Mouse (Mus musculus) heart, embryonic 11.5 days (tissue): ENCODE data around the gene Csrnp3. TPM values are rescaled to one million over a fixed set of nuclear protein-coding genes. Genes with fewer than 3 reads are reported as not detected.

Source experiments
- ATAC-seq: fragments of 200-750 bp; cut with Nextera tagmentation; replicated peaks from 2 replicates; pipeline ENCODE4 v1.8.0; 2017; ENCODE audit warnings: moderate library complexity; ENCODE audit not compliant: insufficient number of reproducible peaks, low FRiP score, low TSS enrichment
- H3K27ac ChIP-seq: fragments of 300-500 bp; sonication (generic); 2 replicates; pipeline ENCODE4 v1.5.1; 2014; ENCODE audit warnings: mild to moderate bottlenecking, low read depth, low read length
- H3K27me3 ChIP-seq: fragments of 300-500 bp; sonication (generic); 2 replicates; pipeline ENCODE4 v1.6.1; 2014; ENCODE audit warnings: mild to moderate bottlenecking, low read length, mixed read lengths; ENCODE audit not compliant: control insufficient read depth, insufficient read depth
- H3K36me3 ChIP-seq: fragments of 300-500 bp; sonication (generic); 2 replicates; pipeline ENCODE4 v1.6.1; 2014; ENCODE audit warnings: mild to moderate bottlenecking, low read length, moderate library complexity, mixed read lengths; ENCODE audit not compliant: control insufficient read depth, insufficient read depth
- H3K4me1 ChIP-seq: fragments of 300-500 bp; sonication (generic); 2 replicates; pipeline ENCODE4 v1.6.1; 2014; ENCODE audit warnings: low read length; ENCODE audit not compliant: control insufficient read depth, insufficient read depth
- H3K4me2 ChIP-seq: fragments of 300-500 bp; sonication (generic); 2 replicates; pipeline ENCODE4 v1.6.1; 2014; ENCODE audit warnings: mild to moderate bottlenecking, moderate library complexity
- H3K4me3 ChIP-seq: fragments of 300-500 bp; sonication (generic); 2 replicates; pipeline ENCODE4 v1.5.1; 2014; ENCODE audit warnings: low read depth, low read length
- H3K9ac ChIP-seq: fragments of 300-500 bp; sonication (generic); 2 replicates; pipeline ENCODE4 v1.6.1; 2014; ENCODE audit warnings: mild to moderate bottlenecking, low read depth, low read length, moderate library complexity
- H3K9me3 ChIP-seq: fragments of 300-500 bp; sonication (generic); replicated peaks from 2 replicates; pipeline ENCODE4 v1.6.1; 2016; ENCODE audit warnings: low read length; ENCODE audit not compliant: control insufficient read depth
- WGBS: fragments of 180-500 bp; shearing (Covaris S2); extraction: QIAGEN DNeasy Blood & Tissue Kit; methylation state at CpG from one replicate; pipeline ENCODE4 v1.1.7; 2014; ENCODE audit not compliant: insufficient replicate concordance; 5-methylcytosine and 5-hydroxymethylcytosine counted together
- polyA plus RNA-seq: library from polyadenylated mRNA; unstranded; fragments of >200 nt; fragmentation: Nextera tagmentation; extraction: Ambion mirVana; gene quantifications from 2 replicates; pipeline ENCODE4 v1.2.1, GENCODE M21; 2014

Csrnp3 gene
- polyA plus RNA-seq, 1 experiment from 2014 or later = 2.2 TPM

- Histone ChIP-seq H3K4me3 (no peak overlapping the region), H3K27ac (no peak overlapping the region), H3K9ac (no peak overlapping the region), H3K27me3 (peaks cover 49% of the 10 kb centered on the region), H3K36me3 (no peaks in the 10 kb centered on the region), H3K9me3 (no peaks in the 10 kb centered on the region), H3K4me1 (peaks cover 6% of the 10 kb centered on the region; the same call in 1 of the 2 replicates), H3K4me2 (peak overlapping the region; percentile 41)
- 54% methylated on average over 17 of the region's 17 CpGs for WGBS
- ATAC-seq = no peak
These were observed 133.9 kb downstream of the Csrnp3 start for GRCm38 (mm10) chr2:65979338-65980053.

- H3K27ac ChIP-seq = no peak overlapping the region
- peaks cover 49% of the 10 kb centered on the region for H3K27me3 ChIP-seq
These were observed 135.9 kb downstream of the Csrnp3 start for GRCm38 (mm10) chr2:65981470-65981869.

DNA sequence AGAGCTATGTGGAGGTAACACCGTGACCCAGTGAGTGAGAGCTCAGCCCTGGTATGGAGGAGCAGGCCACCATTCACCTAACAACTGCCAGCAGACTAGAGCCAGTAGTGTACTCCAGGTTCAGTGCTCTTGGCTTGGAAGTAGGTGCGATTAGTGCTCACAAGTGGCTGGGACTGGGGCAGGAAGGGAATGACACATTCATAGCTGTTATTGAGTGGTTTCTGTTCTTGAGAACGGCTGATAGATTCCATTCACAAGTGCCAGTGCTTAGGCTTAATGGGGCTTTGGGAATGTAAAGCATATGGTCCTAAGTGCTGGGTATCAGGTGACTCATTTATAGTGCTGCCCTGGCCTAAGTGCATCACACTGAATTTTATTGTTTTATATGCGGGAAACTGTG, 136.4 kb downstream of the Csrnp3 start:
- no peak overlapping the region for H3K4me3 ChIP-seq
- H3K9ac ChIP-seq = no peak overlapping the region
- no peak overlapping the region for H3K27ac ChIP-seq
- H3K27me3 ChIP-seq = peaks cover 49% of the 10 kb centered on the region
- WGBS = 47% methylated on average over 4 of the region's 4 CpGs
- H3K36me3 ChIP-seq = no peaks in the 10 kb centered on the region
- no peaks in the 10 kb centered on the region for H3K9me3 ChIP-seq
- no peak; the same call in 1 of the 2 replicates for ATAC-seq
- H3K4me2 ChIP-seq = no peak overlapping the region
- peaks cover 6% of the 10 kb centered on the region; the same call in 1 of the 2 replicates for H3K4me1 ChIP-seq

More at GRCm38 (mm10) chr2:65981470-65981869, 135.9 kb downstream of the Csrnp3 start:
- no peak overlapping the region for H3K4me2 ChIP-seq
- peaks cover 6% of the 10 kb centered on the region; the same call in 1 of the 2 replicates for H3K4me1 ChIP-seq
- no peak for ATAC-seq
- no peak overlapping the region for H3K4me3 ChIP-seq
- no peaks in the 10 kb centered on the region for H3K36me3 ChIP-seq
- WGBS = 91% methylated on average over 6 of the region's 6 CpGs
- no peak overlapping the region for H3K9ac ChIP-seq
- H3K9me3 ChIP-seq = no peaks in the 10 kb centered on the region

GRCm38 (mm10) chr2:65985706-65986105, 140.1 kb downstream of the Csrnp3 start:
- H3K27me3 ChIP-seq = peaks cover 45% of the 10 kb centered on the region
- ATAC-seq = no peak
- no peak overlapping the region for H3K27ac ChIP-seq
- no peaks in the 10 kb centered on the region for H3K36me3 ChIP-seq
- no peaks in the 10 kb centered on the region for H3K9me3 ChIP-seq
- no peak overlapping the region for H3K9ac ChIP-seq
- H3K4me2 ChIP-seq = no peak overlapping the region
- WGBS = 57% methylated on average over 4 of the region's 4 CpGs
- H3K4me1 ChIP-seq = no peaks in the 10 kb centered on the region
- H3K4me3 ChIP-seq = no peak overlapping the region

DNA sequence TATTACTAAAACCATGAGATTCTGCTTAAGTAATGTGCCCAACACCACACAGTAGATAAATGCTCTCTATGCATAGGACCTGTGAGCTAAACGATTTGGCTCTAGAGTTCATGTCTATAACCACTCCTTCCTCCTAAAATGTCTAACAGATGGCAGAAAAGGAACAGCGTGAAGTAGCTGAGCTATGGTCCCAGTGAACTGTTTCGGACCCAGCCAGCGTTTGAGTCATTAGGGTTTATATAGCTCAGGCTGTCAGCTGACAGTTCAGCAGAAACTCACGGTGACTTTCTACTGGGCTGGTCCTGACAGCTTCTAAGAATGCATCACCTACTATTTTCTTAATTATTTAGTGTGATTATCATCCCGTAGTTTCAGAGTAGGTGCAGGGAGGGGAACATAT, 141.5 kb downstream of the Csrnp3 start:
- 67% methylated on average over 6 of the region's 6 CpGs for WGBS
- peaks cover 53% of the 10 kb centered on the region for H3K27me3 ChIP-seq
- H3K4me1 ChIP-seq = no peaks in the 10 kb centered on the region
- no peak for ATAC-seq
- H3K9me3 ChIP-seq = no peaks in the 10 kb centered on the region
- no peak overlapping the region for H3K4me3 ChIP-seq
- no peaks in the 10 kb centered on the region for H3K36me3 ChIP-seq
- H3K27ac ChIP-seq = no peak overlapping the region
- H3K4me2 ChIP-seq = no peak overlapping the region
- H3K9ac ChIP-seq = no peak overlapping the region

DNA sequence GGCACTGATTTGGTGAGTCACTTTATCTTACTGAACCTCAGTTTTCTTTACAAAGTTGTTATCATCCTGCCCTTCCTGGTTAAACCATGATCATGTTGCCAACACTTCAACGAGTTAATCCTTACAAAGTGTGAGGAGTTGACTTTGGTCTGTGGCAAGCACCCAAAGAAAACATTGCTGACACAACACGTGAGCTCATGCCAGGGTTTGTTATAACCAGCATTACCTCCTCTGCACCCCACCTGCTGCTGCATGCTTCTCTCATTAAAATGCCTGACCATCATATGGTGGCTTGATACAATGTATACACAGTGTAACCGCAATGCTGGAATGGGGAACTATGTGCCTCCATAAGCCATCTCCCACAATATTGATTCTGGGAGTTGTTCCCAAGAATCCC, 142.0 kb downstream of the Csrnp3 start:
- Histone ChIP-seq H3K9me3 (no peaks in the 10 kb centered on the region), H3K27me3 (peaks cover 57% of the 10 kb centered on the region), H3K4me1 (no peaks in the 10 kb centered on the region), H3K27ac (no peak overlapping the region), H3K36me3 (no peaks in the 10 kb centered on the region), H3K9ac (no peak overlapping the region), H3K4me2 (no peak overlapping the region), H3K4me3 (no peak overlapping the region)
- ATAC-seq = 0 out of 2 replicates have a peak, but pooled peaks have one; percentile 22
- WGBS = 56% methylated on average over 3 of the region's 3 CpGs

DNA sequence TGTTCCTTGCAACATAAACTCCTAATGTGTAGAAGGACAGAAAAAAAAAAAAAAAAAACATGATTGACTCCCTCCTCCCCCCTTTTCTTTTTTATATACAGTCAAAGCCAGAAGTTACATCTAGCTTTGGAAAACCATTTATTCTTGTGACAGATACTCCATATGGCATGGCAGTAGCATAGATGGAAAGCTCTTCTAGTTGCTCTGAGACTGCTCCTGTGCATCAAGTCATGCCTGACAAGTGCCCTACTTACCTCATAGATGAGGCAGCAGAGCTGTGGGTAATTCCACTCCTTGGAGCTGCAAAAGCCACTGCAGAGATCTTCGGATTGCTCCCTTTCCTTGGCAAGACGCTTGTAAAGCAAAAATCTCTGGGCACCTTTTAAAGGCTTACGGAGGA, 143.2 kb downstream of the Csrnp3 start:
- ATAC-seq = no peak
- H3K9ac ChIP-seq = no peak overlapping the region
- H3K4me1 ChIP-seq = no peaks in the 10 kb centered on the region; the same call in 1 of the 2 replicates
- no peak overlapping the region for H3K27ac ChIP-seq
- peaks cover 60% of the 10 kb centered on the region for H3K27me3 ChIP-seq
- H3K9me3 ChIP-seq = no peaks in the 10 kb centered on the region
- no peaks in the 10 kb centered on the region for H3K36me3 ChIP-seq
- WGBS = 85% methylated on average over 3 of the region's 3 CpGs
- H3K4me3 ChIP-seq = no peak overlapping the region
- no peak overlapping the region for H3K4me2 ChIP-seq

- Histone ChIP-seq H3K27ac (no peak overlapping the region), H3K4me2 (no peak overlapping the region), H3K9ac (no peak overlapping the region), H3K36me3 (no peaks in the 10 kb centered on the region), H3K9me3 (no peaks in the 10 kb centered on the region), H3K4me3 (no peak overlapping the region), H3K27me3 (peaks cover 47% of the 10 kb centered on the region), H3K4me1 (no peaks in the 10 kb centered on the region; the same call in 1 of the 2 replicates)
- no peak for ATAC-seq
These were observed 144.5 kb downstream of the Csrnp3 start for GRCm38 (mm10) chr2:65990108-65990507.

GRCm38 (mm10) chr2:65990754-65991153, 145.2 kb downstream of the Csrnp3 start:
- Histone ChIP-seq H3K36me3 (no peaks in the 10 kb centered on the region), H3K27me3 (peaks cover 42% of the 10 kb centered on the region), H3K27ac (no peak overlapping the region), H3K4me2 (no peak overlapping the region), H3K9me3 (no peaks in the 10 kb centered on the region), H3K4me1 (no peaks in the 10 kb centered on the region; the same call in 1 of the 2 replicates), H3K9ac (no peak overlapping the region), H3K4me3 (no peak overlapping the region)
- 86% methylated on average over 4 of the region's 4 CpGs for WGBS
- no peak for ATAC-seq
